Mouse (Mus musculus): ENCODE data around the gene Hmga1. TPM values are rescaled to one million over a fixed set of nuclear protein-coding genes. Genes with fewer than 3 reads are reported as not detected.

Gene Hmga1
- total and polyA plus RNA-seq, 3 experiments, result 43.8 to 88.7 (median 83.7) TPM

GRCm38 (mm10) chr17:27508513-27508912 lies 47.8 kb upstream of the Hmga1 start:
- H3K4me3 ChIP-seq (replicated peaks in 1 of 3; ENCODE audit: low read depth in 2 of 3, low read length in 2 of 3, poor library complexity in 1 of 3), result no peak overlapping the region
- peaks cover 0 to 5% of the 10 kb centered on the region in 2 experiments; a peak in 1 of 4 replicates for H3K4me1 ChIP-seq (ENCODE audit: control insufficient read depth in 1 of 2, insufficient read depth in 2 of 2)
- TF ChIP-seq USF2 (conservative IDR thresholded peaks at IDR 0.05; ENCODE audit: low read depth, low read length) (no peak), GABPA (IDR thresholded peaks at IDR 0.05; ENCODE audit: insufficient replicate concordance, low read depth, low read length) (no peak), NRF1 (IDR thresholded peaks at IDR 0.05; ENCODE audit: low read depth, low read length) (no peak), NELFE (IDR thresholded peaks at IDR 0.05; ENCODE audit: low read depth, low read length) (no peak), POLR2AphosphoS2 (IDR thresholded peaks at IDR 0.05; ENCODE audit: low read depth, low read length) (no peak), MEF2A (IDR thresholded peaks at IDR 0.05; ENCODE audit: borderline replicate concordance, low read depth, low read length) (no peak), RAD21 (IDR thresholded peaks at IDR 0.05; ENCODE audit: low read depth, low read length) (no peak), JUN (IDR thresholded peaks at IDR 0.05; ENCODE audit: insufficient read depth, low read depth, low read length) (no peak), TCF12 (IDR thresholded peaks at IDR 0.05; ENCODE audit: low read depth, low read length) (no peak), HCFC1 (IDR thresholded peaks at IDR 0.05; ENCODE audit: low read depth, low read length) (no peak), USF1 (IDR thresholded peaks at IDR 0.05; ENCODE audit: low read depth, low read length) (no peak)
- no peak overlapping the region for H3K27ac ChIP-seq (ENCODE audit: insufficient read depth, low read depth)
- peaks cover 70% of the 10 kb centered on the region for H3K27me3 ChIP-seq (replicated peaks)
- no peak overlapping the region for H3K9ac ChIP-seq (ENCODE audit: insufficient read depth, low read depth)
- no peak overlapping the region for H3K4me2 ChIP-seq (ENCODE audit: insufficient read depth, low read depth, poor library complexity, severe bottlenecking)
- in situ Hi-C loops (cut with MboI; ENCODE audit: low pct_ligation_motif_present, low pct_unique_long_range_greater_than_20kb, low sequenced_read_pairs), result loop anchor here (25.0 kb wide), 1 partner anchor 471 kb away; the partner anchor contains the start of gene Bak1
- H3K79me2 ChIP-seq (replicated peaks; ENCODE audit: control insufficient read depth, extremely low read depth, insufficient read depth, poor library complexity, severe bottlenecking), result no peaks in the 10 kb centered on the region
- dilution Hi-C loops (cut with MboI; ENCODE audit: extremely low pct_ligation_motif_present, extremely low pct_unique_long_range_greater_than_20kb, low sequenced_read_pairs), result no loop called here
- no peak for DNase-seq (ENCODE audit: extremely low read depth)
- no peaks in the 10 kb centered on the region for H3K36me3 ChIP-seq (replicated peaks in 1 of 2; ENCODE audit: control insufficient read depth in 1 of 2, insufficient read depth in 1 of 2, low read length in 1 of 2)
- peaks cover 13% of the 10 kb centered on the region for H3K9me3 ChIP-seq (replicated peaks; ENCODE audit: low read length)

DNA sequence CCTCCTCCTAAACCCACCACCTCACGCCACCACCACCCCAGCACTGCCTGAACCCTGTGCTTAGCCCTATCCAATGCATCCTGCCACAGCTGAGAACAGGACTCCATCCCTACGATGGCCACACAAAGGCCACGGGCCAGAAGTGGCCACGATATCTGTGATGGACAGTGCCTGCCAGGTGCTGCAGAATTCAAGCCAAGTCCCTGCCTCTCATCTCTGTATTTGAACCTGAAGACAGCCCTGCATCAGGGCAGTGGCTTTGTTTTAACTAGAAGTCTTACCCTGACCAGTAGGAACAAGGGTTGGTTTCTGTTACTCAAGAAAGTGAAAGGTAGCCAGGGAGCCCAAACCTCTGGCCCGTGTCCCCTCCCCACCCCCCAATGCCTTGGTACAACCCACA lies 47.2 kb upstream of the Hmga1 start:
- in situ Hi-C loops (cut with MboI; ENCODE audit: low pct_ligation_motif_present, low pct_unique_long_range_greater_than_20kb, low sequenced_read_pairs), result loop anchor here (25.0 kb wide), 1 partner anchor 472 kb away; the partner anchor contains the start of gene Bak1
- H3K4me2 ChIP-seq (ENCODE audit: insufficient read depth, low read depth, poor library complexity, severe bottlenecking), result no peak overlapping the region

More for the DNA sequence above, 47.2 kb upstream of the Hmga1 start:
- dilution Hi-C loops (cut with MboI; ENCODE audit: extremely low pct_ligation_motif_present, extremely low pct_unique_long_range_greater_than_20kb, low sequenced_read_pairs), result no loop called here
- Histone ChIP-seq H3K9ac (ENCODE audit: insufficient read depth, low read depth) (no peak overlapping the region), H3K36me3 (replicated peaks in 1 of 2; ENCODE audit: control insufficient read depth in 1 of 2, insufficient read depth in 1 of 2, low read length in 1 of 2) (no peaks in the 10 kb centered on the region), H3K9me3 (replicated peaks; ENCODE audit: low read length) (peaks cover 15% of the 10 kb centered on the region), H3K79me2 (replicated peaks; ENCODE audit: control insufficient read depth, extremely low read depth, insufficient read depth, poor library complexity, severe bottlenecking) (no peaks in the 10 kb centered on the region), H3K27me3 (replicated peaks) (peaks cover 66% of the 10 kb centered on the region), H3K4me3 (replicated peaks in 1 of 3; ENCODE audit: low read depth in 2 of 3, low read length in 2 of 3, poor library complexity in 1 of 3) (no peak overlapping the region), H3K4me1 (ENCODE audit: control insufficient read depth in 1 of 2, insufficient read depth in 2 of 2) (peaks cover 0 to 5% of the 10 kb centered on the region in 2 experiments; a peak in 1 of 4 replicates), H3K27ac (ENCODE audit: insufficient read depth, low read depth) (no peak overlapping the region)
- DNase-seq (ENCODE audit: extremely low read depth), result no peak
- TF ChIP-seq ZMIZ1 (IDR thresholded peaks at IDR 0.05; ENCODE audit: low read depth, low read length) (no peak), KAT2A (IDR thresholded peaks at IDR 0.05; ENCODE audit: insufficient replicate concordance, low read length) (no peak), TCF12 (IDR thresholded peaks at IDR 0.05; ENCODE audit: low read depth, low read length) (no peak), MAZ (IDR thresholded peaks at IDR 0.05; ENCODE audit: low read depth, low read length) (no peak), BHLHE40 (IDR thresholded peaks at IDR 0.05; ENCODE audit: low read depth, low read length) (no peak), SMC3 (IDR thresholded peaks at IDR 0.05; ENCODE audit: low read depth, low read length) (no peak), IRF4 (IDR thresholded peaks at IDR 0.05; ENCODE audit: low read depth, low read length) (no peak), TBP (conservative IDR thresholded peaks at IDR 0.05; ENCODE audit: low read depth, low read length) (no peak), POLR2AphosphoS2 (IDR thresholded peaks at IDR 0.05; ENCODE audit: low read depth, low read length) (no peak), JUND (conservative IDR thresholded peaks at IDR 0.05; ENCODE audit: low read depth, low read length) (no peak), JUN (IDR thresholded peaks at IDR 0.05; ENCODE audit: insufficient read depth, low read depth, low read length) (no peak), EP300 (IDR thresholded peaks at IDR 0.05; ENCODE audit: low read length) (no peak), CHD2 (IDR thresholded peaks at IDR 0.05; ENCODE audit: low read length) (no peak), ETS1 (conservative IDR thresholded peaks at IDR 0.05; ENCODE audit: low read depth, low read length) (no peak), MAX (IDR thresholded peaks at IDR 0.05; ENCODE audit: low read length) (no peak), ZNF384 (IDR thresholded peaks at IDR 0.05; ENCODE audit: low read depth, low read length) (no peak)
